Mouse (Mus musculus) CH12.LX (cell line): ENCODE measurements around the gene Olfr1510. TPM values are rescaled to one million over a fixed set of nuclear protein-coding genes. Genes with fewer than 3 reads are reported as not detected.
"Not testable (repeated sequence)": the region's sequence is repeated elsewhere in the genome, so short reads cannot be mapped to it uniquely, and the experiment has no call there.

Experiments used
- DNase-seq: peaks from one replicate; pipeline ENCODE4 v3.0.0-alpha.2; 2013; ENCODE audit errors: extremely low read depth
- H3K27ac ChIP-seq: 2 replicates; pipeline ENCODE4 v1.5.1; 2012; ENCODE audit warnings: low read depth, mild to moderate bottlenecking, control low read depth, moderate library complexity; ENCODE audit not compliant: insufficient read depth
- H3K27me3 ChIP-seq: replicated peaks from 2 replicates; pipeline ENCODE3; 2012; ENCODE audit warnings: inconsistent platforms
- H3K36me3 ChIP-seq, 2 experiments: replicated peaks in 1 of 2; 2 replicates each; pipeline versions ENCODE3 to v1.6.1; 2012; ENCODE audit warnings: inconsistent platforms in 1 of 2, low read length in 1 of 2, mild to moderate bottlenecking in 1 of 2, mixed read lengths in 1 of 2, moderate library complexity in 1 of 2; ENCODE audit not compliant: control insufficient read depth in 1 of 2, insufficient read depth in 1 of 2
- H3K4me1 ChIP-seq, 2 experiments: 2 replicates each; pipeline ENCODE4 v1.6.1; 2012; ENCODE audit warnings: inconsistent platforms in 1 of 2, moderate library complexity in 1 of 2; ENCODE audit not compliant: insufficient read depth in 2 of 2, control insufficient read depth in 1 of 2
- H3K4me2 ChIP-seq: 2 replicates; pipeline ENCODE4 v1.6.1; 2012; ENCODE audit warnings: low read depth, mild to moderate bottlenecking, control low read depth; ENCODE audit not compliant: poor library complexity, insufficient read depth, severe bottlenecking
- H3K4me3 ChIP-seq, 3 experiments: fragments of 150-350 bp in 1 of 3; sonication (generic) in 1 of 3; replicated peaks in 1 of 3; 2 replicates each; pipeline versions ENCODE3 to v1.5.1; 2011 to 2012; ENCODE audit warnings: low read depth in 2 of 3, low read length in 2 of 3, mild to moderate bottlenecking in 2 of 3, moderate library complexity in 2 of 3, control low read depth in 1 of 3, improper control_type of control experiment in 1 of 3, inconsistent platforms in 1 of 3, mixed read lengths in 1 of 3; ENCODE audit not compliant: poor library complexity in 1 of 3
- H3K79me2 ChIP-seq: replicated peaks from 2 replicates; pipeline ENCODE4 v1.6.1; 2012; ENCODE audit warnings: mild to moderate bottlenecking, moderate library complexity; ENCODE audit not compliant: control insufficient read depth, poor library complexity, insufficient read depth, severe bottlenecking; ENCODE audit errors: extremely low read depth
- H3K9ac ChIP-seq: 2 replicates; pipeline ENCODE4 v1.6.1; 2012; ENCODE audit warnings: low read depth, mild to moderate bottlenecking, control low read depth, moderate library complexity; ENCODE audit not compliant: insufficient read depth
- H3K9me3 ChIP-seq: replicated peaks from 2 replicates; pipeline ENCODE3; 2012; ENCODE audit warnings: low read length, inconsistent platforms, mixed read lengths
- BHLHE40 ChIP-seq: IDR thresholded peaks from 2 replicates; pipeline ENCODE4 v1.6.1; 2011; ENCODE audit warnings: mild to moderate bottlenecking, low read depth, low read length, improper control_type of control experiment
- CHD2 ChIP-seq: IDR thresholded peaks from 2 replicates; pipeline ENCODE4 v1.6.1; 2011; ENCODE audit warnings: low read length, improper control_type of control experiment
- E2F4 ChIP-seq: IDR thresholded peaks from 2 replicates; pipeline ENCODE4 v1.6.1; 2011; ENCODE audit warnings: low read depth, low read length, improper control_type of control experiment; ENCODE audit not compliant: insufficient replicate concordance
- ELF1 ChIP-seq: IDR thresholded peaks from 2 replicates; pipeline ENCODE4 v1.6.1; 2014; ENCODE audit warnings: low read depth, mild to moderate bottlenecking, inconsistent platforms, low read length, improper control_type of control experiment
- GABPA ChIP-seq: IDR thresholded peaks from 2 replicates; pipeline ENCODE4 v1.6.1; 2012; ENCODE audit warnings: low read depth, low read length, improper control_type of control experiment, inconsistent platforms; ENCODE audit not compliant: insufficient replicate concordance
- IRF4 ChIP-seq: IDR thresholded peaks from 2 replicates; pipeline ENCODE4 v1.6.1; 2014; ENCODE audit warnings: low read depth, mild to moderate bottlenecking, inconsistent platforms, low read length, improper control_type of control experiment
- JUN ChIP-seq: IDR thresholded peaks from 2 replicates; pipeline ENCODE4 v1.6.1; 2011; ENCODE audit warnings: low read depth, mild to moderate bottlenecking, low read length, improper control_type of control experiment, moderate library complexity; ENCODE audit not compliant: insufficient read depth
- KAT2A ChIP-seq: IDR thresholded peaks from 2 replicates; pipeline ENCODE4 v1.6.1; 2012; ENCODE audit warnings: low read length, improper control_type of control experiment, inconsistent platforms; ENCODE audit not compliant: insufficient replicate concordance
- MAX ChIP-seq: IDR thresholded peaks from 2 replicates; pipeline ENCODE4 v1.6.1; 2011; ENCODE audit warnings: low read length, improper control_type of control experiment
- MAZ ChIP-seq: IDR thresholded peaks from 2 replicates; pipeline ENCODE4 v1.6.1; 2012; ENCODE audit warnings: low read depth, mild to moderate bottlenecking, inconsistent platforms, low read length, improper control_type of control experiment, moderate library complexity
- MEF2A ChIP-seq: IDR thresholded peaks from 2 replicates; pipeline ENCODE4 v1.6.1; 2014; ENCODE audit warnings: low read depth, mild to moderate bottlenecking, inconsistent platforms, low read length, improper control_type of control experiment, borderline replicate concordance
- MXI1 ChIP-seq: IDR thresholded peaks from 2 replicates; pipeline ENCODE4 v1.6.1; 2011; ENCODE audit warnings: mild to moderate bottlenecking, low read depth, low read length, improper control_type of control experiment
- NRF1 ChIP-seq: IDR thresholded peaks from 2 replicates; pipeline ENCODE4 v1.6.1; 2014; ENCODE audit warnings: low read depth, mild to moderate bottlenecking, inconsistent platforms, low read length, improper control_type of control experiment, moderate library complexity
- POLR2A ChIP-seq: IDR thresholded peaks from 2 replicates; pipeline ENCODE4 v1.6.1; 2011; ENCODE audit warnings: low read depth, mild to moderate bottlenecking, improper control_type of control experiment, low read length
- RAD21 ChIP-seq: IDR thresholded peaks from 2 replicates; pipeline ENCODE4 v1.6.1; 2011; ENCODE audit warnings: low read depth, mild to moderate bottlenecking, low read length, improper control_type of control experiment, moderate library complexity
- SMC3 ChIP-seq: IDR thresholded peaks from 2 replicates; pipeline ENCODE4 v1.6.1; 2011; ENCODE audit warnings: low read depth, low read length, improper control_type of control experiment
- TCF12 ChIP-seq: IDR thresholded peaks from 2 replicates; pipeline ENCODE4 v1.6.1; 2014; ENCODE audit warnings: low read depth, mild to moderate bottlenecking, inconsistent platforms, low read length, improper control_type of control experiment
- USF2 ChIP-seq: conservative IDR thresholded peaks from 2 replicates; pipeline ENCODE4 v1.6.1; 2011; ENCODE audit warnings: low read depth, low read length, improper control_type of control experiment
- ZC3H11A ChIP-seq: IDR thresholded peaks from 2 replicates; pipeline ENCODE4 v1.6.1; 2012; ENCODE audit warnings: low read depth, mild to moderate bottlenecking, inconsistent platforms, low read length, improper control_type of control experiment
- ZKSCAN1 ChIP-seq: IDR thresholded peaks from 2 replicates; pipeline ENCODE4 v1.6.1; 2012; ENCODE audit warnings: low read depth, inconsistent platforms, low read length, improper control_type of control experiment, borderline replicate concordance
- ZNF384 ChIP-seq: IDR thresholded peaks from 2 replicates; pipeline ENCODE4 v1.6.1; 2012; ENCODE audit warnings: low read depth, low read length, improper control_type of control experiment, inconsistent platforms
- dilution Hi-C: fragments of 300-500 bp; cut with MboI; formaldehyde crosslinking; loops from 2 replicates; pipeline ENCODE4 v1.14.3; 2020; ENCODE audit warnings: low sequenced_read_pairs; ENCODE audit not compliant: extremely low pct_unique_long_range_greater_than_20kb, extremely low pct_ligation_motif_present
- in situ Hi-C: fragments of 300-500 bp; cut with MboI; formaldehyde crosslinking; loops from 3 replicates; pipeline ENCODE4 v1.14.3; 2019; ENCODE audit warnings: low sequenced_read_pairs, low pct_ligation_motif_present, low pct_unique_long_range_greater_than_20kb, mixed read lengths
- polyA plus RNA-seq: library from polyadenylated mRNA; unstranded; fragments of >175 nt; gene quantifications from 2 replicates; pipeline ENCODE4 v1.2.1, GENCODE M21; 2012; ENCODE audit warnings: low read depth; ENCODE audit not compliant: insufficient read length
- total RNA-seq, 2 experiments: library from RNA; depleted of rRNA; stranded (reverse); fragments of 300-350 nt in 1 of 2; fragments of >200 nt in 1 of 2; gene quantifications; 2 replicates each; pipeline ENCODE4 v1.2.3; 2012 to 2014

Gene Olfr1510
- total and polyA plus RNA-seq, 3 experiments: not detected

DNA sequence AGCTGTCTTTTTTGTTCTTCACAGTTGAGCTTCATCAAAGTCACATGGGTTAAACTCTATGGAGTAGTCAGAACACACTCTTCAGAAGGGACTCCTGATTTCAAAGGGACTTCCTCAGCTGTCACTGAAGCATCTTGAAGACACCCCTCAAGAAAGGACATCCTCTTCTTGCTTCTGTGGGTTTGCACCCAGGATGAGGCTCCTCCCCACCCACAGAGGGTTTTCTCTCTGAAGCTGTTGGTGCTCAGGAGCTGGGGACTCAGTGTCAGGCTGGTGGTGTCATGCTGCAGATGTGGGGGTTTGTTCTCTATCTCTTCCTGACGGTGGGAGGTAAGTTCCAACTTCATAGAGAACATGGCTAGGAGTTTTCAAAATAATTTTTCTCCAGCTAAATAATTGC, 13.5 kb upstream of the Olfr1510 start:
- H3K4me1 ChIP-seq: no peaks in the 10 kb centered on the region
- H3K27ac ChIP-seq: no peak overlapping the region
- no peaks in the 10 kb centered on the region for H3K79me2 ChIP-seq
- no peak for DNase-seq
- H3K36me3 ChIP-seq: no peaks in the 10 kb centered on the region
- H3K4me3 ChIP-seq: no peak overlapping the region
- no peaks in the 10 kb centered on the region for H3K9me3 ChIP-seq
- TF ChIP-seq NRF1: no peak
- no peak for TF ChIP-seq ZKSCAN1
- TF ChIP-seq MEF2A: no peak
- TF ChIP-seq CHD2: no peak
- TF ChIP-seq MXI1: no peak
- no peak for TF ChIP-seq ZNF384
- TF ChIP-seq TCF12: no peak
- no peak for TF ChIP-seq RAD21
- no peak for TF ChIP-seq E2F4
- no peak for TF ChIP-seq ELF1
- no peak for TF ChIP-seq GABPA
- TF ChIP-seq KAT2A: no peak
- no peak for TF ChIP-seq ZC3H11A
- no peak overlapping the region for H3K4me2 ChIP-seq
- in situ Hi-C loops (no loop called here), dilution Hi-C loops (no loop called here)
- no peaks in the 10 kb centered on the region for H3K27me3 ChIP-seq
- no peak overlapping the region for H3K9ac ChIP-seq

GRCm38 (mm10) chr14:52410142-52410919, 3.8 kb downstream of the Olfr1510 start:
- dilution Hi-C loops, in situ Hi-C loops, H3K4me2 ChIP-seq: not testable (repeated sequence)

GRCm38 (mm10) chr14:52397279-52397678, 16.9 kb downstream of the Olfr1510 start, which contains the start of gene Olfr1511:
Gene Olfr1511, minus strand, starts transcription at chr14:52397379.
- in situ Hi-C loops: no loop called here
- Histone ChIP-seq H3K4me3 (no peak within 1 kb of the TSS), H3K9me3 (no peaks in the 10 kb centered on the region), H3K27me3 (no peaks in the 10 kb centered on the region), H3K9ac (no peak within 1 kb of the TSS), H3K4me2 (no peak within 1 kb of the TSS), H3K4me1 (no peaks in the 10 kb centered on the region), H3K79me2 (no peaks in the 10 kb centered on the region), H3K36me3 (no peaks in the 10 kb centered on the region), H3K27ac (no peak within 1 kb of the TSS)
- DNase-seq: no peak
- dilution Hi-C loops: no loop called here
- TF ChIP-seq SMC3 (no peak), JUN (no peak), USF2 (no peak), MEF2A (no peak), BHLHE40 (no peak), MAZ (no peak), IRF4 (no peak), POLR2A (no peak), MAX (no peak)

More at GRCm38 (mm10) chr14:52410142-52410919, 3.8 kb downstream of the Olfr1510 start:
- H3K79me2 ChIP-seq, H3K27me3 ChIP-seq, H3K9ac ChIP-seq, H3K4me1 ChIP-seq, H3K9me3 ChIP-seq, H3K27ac ChIP-seq, H3K4me3 ChIP-seq, H3K36me3 ChIP-seq, DNase-seq: not testable (repeated sequence)
